Mouse (Mus musculus) heart, postnatal 25 days (tissue): ENCODE results near the gene Deaf1. TPM values are rescaled to one million over a fixed set of nuclear protein-coding genes. Genes with fewer than 3 reads are reported as not detected.
"Not testable (repeated sequence)": the region's sequence is repeated elsewhere in the genome, so short reads cannot be mapped to it uniquely, and the experiment has no call there.

Experiments
- DNase-seq: peaks from one replicate; pipeline ENCODE4 v3.0.0; 2022; ENCODE audit warnings: low spot score
- intact Hi-C: fragments of 180-260 bp; cut with DNase I; formaldehyde crosslinking; loops from one replicate; pipeline ENCODE4 v1.15.1; 2025
- total RNA-seq, 2 experiments: library from RNA; stranded (reverse); gene quantifications; 2 replicates each; pipeline ENCODE4 v1.2.3; 2021

The Deaf1 gene
- total RNA-seq, 2 experiments from 2014 or later, result 16.4 to 17.1 TPM

- DNase-seq, result no peak
- intact Hi-C loops, result loop anchor here (5.0 kb wide), 2 partner anchors 59 to 254 kb away; partner anchors contain the start of genes Deaf1 and Tmem80
Observed at GRCm38 (mm10) chr7:141268466-141269272, 58.8 kb downstream of the Deaf1 start.

GRCm38 (mm10) chr7:141265739-141266561, 61.5 kb downstream of the Deaf1 start, which contains the start of gene Irf7:
Gene Irf7 (minus strand): TSS chr7:141266481.
- peak; percentile 55 for DNase-seq
- intact Hi-C loops, result loop anchor here (5.0 kb wide), 2 partner anchors 61 to 256 kb away; partner anchors contain the start of genes Deaf1 and Tmem80

- intact Hi-C loops, result loop anchor here (5.0 kb wide), 2 partner anchors 62 to 257 kb away; partner anchors contain the start of genes Deaf1 and Tmem80
Observed at GRCm38 (mm10) chr7:141265411-141265738, 62.1 kb downstream of the Deaf1 start.

DNA sequence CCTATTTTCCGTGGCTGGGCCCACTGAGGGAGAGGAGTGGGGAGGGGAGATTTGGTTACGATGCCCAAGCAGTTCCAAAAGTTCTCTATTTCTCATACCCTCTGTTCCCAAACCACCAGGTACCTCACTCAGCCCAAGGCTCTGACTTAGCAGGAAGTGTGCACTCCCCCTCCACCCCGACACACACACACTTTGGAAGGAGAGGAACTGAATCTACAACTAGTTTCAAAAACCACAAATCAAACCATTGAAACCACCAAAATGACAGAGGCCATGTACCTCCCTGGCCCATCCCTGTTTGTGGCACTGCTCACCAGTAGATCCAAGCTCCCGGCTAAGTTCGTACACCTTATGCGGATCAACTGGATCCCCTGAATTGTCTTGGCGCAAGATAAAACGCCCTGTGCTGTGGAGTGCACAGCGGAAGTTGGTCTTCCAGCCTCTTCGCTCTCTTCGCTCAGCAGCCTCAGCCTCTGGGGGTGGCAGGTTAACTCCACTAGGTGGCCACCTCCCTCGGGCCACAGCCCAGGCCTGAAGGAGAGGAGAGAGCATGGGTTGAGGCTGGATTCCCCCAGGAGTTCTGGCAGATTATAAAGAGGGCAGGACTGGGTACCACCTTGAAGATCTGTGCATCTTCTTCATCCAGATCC, 62.6 kb downstream of the Deaf1 start:
- intact Hi-C loops, result loop anchor here (5.0 kb wide), 3 partner anchors 62 to 257 kb away; partner anchors contain the start of genes Deaf1 and Tmem80
- no peak for DNase-seq

More at GRCm38 (mm10) chr7:141265411-141265738, 62.1 kb downstream of the Deaf1 start:
- DNase-seq, result no peak

- intact Hi-C loops, result loop anchor here (5.0 kb wide), 1 partner anchor 98 kb away; no protein-coding TSS in a partner anchor
- DNase-seq, result no peak
Observed at GRCm38 (mm10) chr7:141264041-141264700, 63.3 kb downstream of the Deaf1 start.

- no peak for DNase-seq
- intact Hi-C loops, result loop anchor here (5.0 kb wide), 1 partner anchor 99 kb away; no protein-coding TSS in a partner anchor
Observed at GRCm38 (mm10) chr7:141263640-141264039, 63.9 kb downstream of the Deaf1 start.

- intact Hi-C loops, result loop anchor here (5.0 kb wide), 1 partner anchor 101 kb away; no protein-coding TSS in a partner anchor
- no peak for DNase-seq
Observed at GRCm38 (mm10) chr7:141261480-141261879, 66.0 kb downstream of the Deaf1 start.

DNA sequence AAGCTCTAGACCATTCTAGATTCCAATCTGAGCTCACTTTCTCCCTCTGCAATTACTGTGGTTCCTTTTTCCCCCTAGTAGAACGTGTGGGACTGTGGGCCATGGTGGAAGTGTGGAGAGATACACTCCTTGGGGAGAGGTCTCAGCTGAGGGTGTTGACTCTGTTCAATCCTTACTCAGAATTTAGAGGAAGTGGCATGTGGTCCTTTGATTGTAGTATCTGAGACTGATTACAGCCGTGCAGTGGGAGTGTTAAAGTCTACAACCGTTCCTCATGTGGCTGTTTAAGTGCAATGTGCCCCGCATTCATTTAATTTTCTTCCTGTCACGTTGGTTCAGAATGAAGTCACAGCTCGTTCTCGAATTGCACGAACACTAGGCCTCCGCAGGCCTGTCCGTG, 71.3 kb downstream of the Deaf1 start:
- DNase-seq, result no peak

GRCm38 (mm10) chr7:141250486-141250885, 77.0 kb downstream of the Deaf1 start:
- DNase-seq, intact Hi-C loops: not testable (repeated sequence)

More for the DNA sequence above, 71.3 kb downstream of the Deaf1 start:
- intact Hi-C loops, result no loop called here

Other genes with a start within 250 kb of the Deaf1 start
- under 1 TPM in 1 of 2 experiments, not detected in 1; 0.31 TPM for gene Pkp3, start 249.5 kb downstream of the Deaf1 start, total RNA-seq
- gene Sigirr, start 227.1 kb downstream of the Deaf1 start, total RNA-seq, result 1 to 10 TPM; 4.8 to 7.7 TPM
- gene Ano9, start 209.9 kb downstream of the Deaf1 start, total RNA-seq, result under 1 TPM in 1 of 2 experiments, not detected in 1; 0.08 TPM
- gene Ptdss2, start 205.3 kb downstream of the Deaf1 start, total RNA-seq, result 10 to 100 TPM; 32.1 to 33.4 TPM
- gene Rnh1, start 154.8 kb downstream of the Deaf1 start, total RNA-seq, result 10 to 100 TPM; 65.7 to 69.9 TPM
- 100 to 1,000 TPM; 106 to 112 TPM for gene Hras, start 133.7 kb downstream of the Deaf1 start, total RNA-seq
- gene Lrrc56, start 133.5 kb downstream of the Deaf1 start, total RNA-seq, result 1 to 10 TPM; 3.2 to 4.7 TPM
- gene Lmntd2, start 113.6 kb downstream of the Deaf1 start, total RNA-seq, result not detected
- gene Rassf7, start 111.8 kb downstream of the Deaf1 start, total RNA-seq, result under 1 TPM; 0.62 to 0.64 TPM
- 10 to 100 TPM; 29.8 to 31.6 TPM for gene Phrf1, start 98.9 kb downstream of the Deaf1 start, total RNA-seq
- gene Irf7, start 61.2 kb downstream of the Deaf1 start, total RNA-seq, result 1 to 10 TPM; 3.4 to 3.6 TPM
- gene Cdhr5, start 50.9 kb downstream of the Deaf1 start, total RNA-seq, result not detected
- gene Sct, start 48.6 kb downstream of the Deaf1 start, total RNA-seq, result not detected
- not detected for gene Drd4, start 35.7 kb downstream of the Deaf1 start, total RNA-seq
- gene Tmem80, start within 50 bp of the Deaf1 start, total RNA-seq, result 10 to 100 TPM; 13.5 to 13.9 TPM
- 1 to 10 TPM; 3.2 to 4.3 TPM for gene Eps8l2, start 11.2 kb upstream of the Deaf1 start, total RNA-seq
- gene Taldo1, start 64.5 kb upstream of the Deaf1 start, total RNA-seq, result 100 to 1,000 TPM; 124 to 126 TPM
- 10 to 100 TPM; 13.8 to 14.2 TPM for gene Gatd1, start 86.4 kb upstream of the Deaf1 start, total RNA-seq
- under 1 TPM; 0.75 to 0.84 TPM for gene Cend1, start 101.8 kb upstream of the Deaf1 start, total RNA-seq
- 10 to 100 TPM; 58.8 to 72.6 TPM for gene Slc25a22, start 110.2 kb upstream of the Deaf1 start, total RNA-seq
- gene Pidd1, start 116.3 kb upstream of the Deaf1 start, total RNA-seq, result under 1 TPM; 0.39 to 0.86 TPM
- gene Rplp2, start 119.7 kb upstream of the Deaf1 start, total RNA-seq, result 100 to 1,000 TPM; 862 to 950 TPM
- gene Pnpla2, start 127.5 kb upstream of the Deaf1 start, total RNA-seq, result 100 to 1,000 TPM; 409 to 426 TPM
- 10 to 100 TPM; 19.7 to 23.1 TPM for gene Cracr2b, start 133.4 kb upstream of the Deaf1 start, total RNA-seq
- 100 to 1,000 TPM; 280 TPM for gene Cd151, start 139.7 kb upstream of the Deaf1 start, total RNA-seq
- gene Polr2l, start 147.4 kb upstream of the Deaf1 start, total RNA-seq, result 10 to 100 TPM; 74.3 to 74.7 TPM
- gene Tspan4, start 147.6 kb upstream of the Deaf1 start, total RNA-seq, result 10 to 100 TPM; 17.5 to 39.0 TPM
- gene Chid1, start 212.2 kb upstream of the Deaf1 start, total RNA-seq, result 10 to 100 TPM; 46.6 to 47.1 TPM
- 10 to 100 TPM; 48.9 to 56.1 TPM for gene Ap2a2, start 234.5 kb upstream of the Deaf1 start, total RNA-seq